Mouse (Mus musculus): Measurements from ENCODE around the gene Igsf9b.

The Igsf9b gene

GRCm38 (mm10) chr9:27298411-27299285, at the start of gene Igsf9b:
TSS of gene Igsf9b (plus strand) at chr9:27299204.
- DNase-seq (ENCODE audit: low read depth): peak; percentile 53

DNA sequence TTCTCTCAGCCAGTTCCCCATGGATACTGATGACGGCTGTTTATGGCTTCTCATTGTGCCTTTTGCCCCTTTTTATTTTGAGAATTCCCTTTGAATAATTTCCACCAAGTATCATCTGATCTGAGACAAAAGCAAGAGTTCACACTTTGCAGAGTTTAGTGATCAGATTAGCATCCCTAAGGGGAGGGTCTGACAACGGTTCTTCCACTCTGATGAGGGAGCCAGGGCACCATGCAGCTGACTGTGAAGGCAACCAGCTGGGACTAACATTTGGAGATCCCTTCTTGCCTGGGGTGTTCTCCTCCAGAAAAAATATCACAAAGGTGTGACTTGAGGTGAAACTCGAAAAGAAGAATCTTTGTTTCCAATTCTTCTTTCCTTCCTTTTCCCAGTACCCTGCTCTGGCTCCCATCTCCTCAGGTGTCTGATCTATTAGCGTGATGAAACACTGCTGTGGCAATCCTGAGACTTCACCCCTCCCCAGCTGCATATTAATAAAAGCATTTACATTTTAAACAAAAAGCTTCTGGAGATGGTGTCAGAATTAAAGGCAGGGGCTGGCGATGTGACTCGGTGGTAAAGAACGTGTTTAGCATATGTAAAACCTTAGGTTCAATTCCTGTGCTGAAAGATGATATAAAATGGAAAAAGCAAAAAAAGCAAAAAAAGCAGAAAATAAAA, 46.8 kb upstream of the Igsf9b start:
- DNase-seq (ENCODE audit: low read depth): no peak

DNA sequence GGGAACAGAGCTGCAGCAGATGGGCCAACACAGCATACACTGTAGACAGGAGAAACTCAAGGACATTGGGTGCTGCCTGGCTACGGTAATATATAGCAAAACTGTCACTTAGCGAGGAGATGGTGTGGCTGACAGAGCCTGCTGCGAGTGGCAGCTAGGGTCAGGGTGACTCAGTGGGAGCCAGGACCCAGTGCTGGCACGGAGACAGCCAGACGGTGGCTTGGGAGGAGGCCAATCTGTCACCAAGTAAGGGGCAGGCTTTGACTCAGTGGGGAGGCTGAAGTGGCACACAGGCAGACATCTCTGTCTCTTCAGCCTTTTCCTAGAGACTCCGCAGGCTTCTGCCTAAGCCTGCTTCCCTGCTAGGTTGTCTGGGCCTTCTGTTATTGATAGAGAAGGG, 42.5 kb upstream of the Igsf9b start:
- no peak for DNase-seq (ENCODE audit: low read depth)

GRCm38 (mm10) chr9:27260378-27260947, 38.5 kb upstream of the Igsf9b start:
- DNase-seq (ENCODE audit: low read depth): no peak

GRCm38 (mm10) chr9:27261905-27262304, 37.1 kb upstream of the Igsf9b start:
- no peak for DNase-seq (ENCODE audit: low read depth)

DNA sequence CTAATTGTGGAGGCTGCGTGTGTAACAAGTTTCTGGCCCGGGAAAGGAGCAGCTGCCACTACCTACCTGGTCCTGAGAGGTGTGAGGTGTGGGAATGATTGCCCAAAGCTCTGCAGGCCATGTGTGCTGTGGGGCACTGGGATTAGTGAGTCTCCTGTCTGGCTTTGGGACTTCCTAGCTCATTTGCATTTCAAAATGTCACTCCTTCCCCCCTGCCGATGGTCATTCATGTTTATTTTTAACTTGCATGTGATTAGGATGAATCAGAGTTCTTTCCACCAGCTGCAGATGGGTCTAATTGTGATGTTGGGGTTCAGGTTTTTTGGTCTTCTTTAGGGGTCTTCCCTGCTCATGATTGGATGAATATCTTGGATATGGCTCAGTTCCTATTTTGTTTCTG, 34.0 kb upstream of the Igsf9b start:
- DNase-seq (ENCODE audit: low read depth): no peak

- DNase-seq (ENCODE audit: low read depth): no peak
These were observed 31.1 kb upstream of the Igsf9b start for GRCm38 (mm10) chr9:27267878-27268277.

GRCm38 (mm10) chr9:27268493-27268892, 30.5 kb upstream of the Igsf9b start:
- no peak for DNase-seq (ENCODE audit: low read depth)

GRCm38 (mm10) chr9:27269322-27269721, 29.7 kb upstream of the Igsf9b start:
- no peak for DNase-seq (ENCODE audit: low read depth)

DNA sequence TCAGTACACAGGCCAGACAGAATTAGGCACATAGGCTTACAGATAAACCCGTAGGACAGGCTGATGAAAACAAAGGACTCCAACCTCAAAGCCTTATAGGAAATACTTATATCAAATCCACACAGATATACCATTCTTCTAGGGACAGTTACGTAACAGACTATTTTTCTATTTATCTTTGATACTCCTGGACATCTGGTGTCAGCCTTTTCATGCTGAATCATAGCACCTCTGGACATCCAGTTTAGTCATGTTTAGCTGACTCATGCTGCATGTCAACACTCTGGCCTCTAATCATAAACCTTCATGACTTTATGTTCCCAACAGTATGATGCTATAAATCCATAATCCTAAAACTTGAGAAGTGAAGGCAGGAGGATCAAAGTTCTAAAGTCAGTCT, 29.1 kb upstream of the Igsf9b start:
- no peak for DNase-seq (ENCODE audit: low read depth)

- DNase-seq (ENCODE audit: low read depth): no peak
These were observed 27.1 kb upstream of the Igsf9b start for GRCm38 (mm10) chr9:27271899-27272298.

DNA sequence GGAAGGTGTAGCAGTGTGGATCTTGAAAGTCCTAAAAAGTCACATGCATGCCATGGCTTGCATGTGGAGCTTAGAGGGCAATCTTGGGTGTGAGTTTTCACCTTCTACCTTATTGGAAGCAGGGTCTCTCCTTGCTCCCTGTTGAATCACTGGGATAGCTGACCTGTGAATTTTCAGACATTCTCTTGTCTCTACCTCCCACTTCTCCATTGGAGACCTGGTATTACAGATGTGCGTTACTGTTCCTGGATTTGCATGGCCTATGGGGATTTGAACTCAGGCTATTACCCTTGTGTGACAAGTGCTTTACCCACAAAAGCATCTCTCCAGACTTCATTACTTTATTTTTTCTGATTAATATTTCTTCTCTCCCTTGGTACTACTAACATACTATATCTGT, 26.1 kb upstream of the Igsf9b start:
- no peak for DNase-seq (ENCODE audit: low read depth)

DNA sequence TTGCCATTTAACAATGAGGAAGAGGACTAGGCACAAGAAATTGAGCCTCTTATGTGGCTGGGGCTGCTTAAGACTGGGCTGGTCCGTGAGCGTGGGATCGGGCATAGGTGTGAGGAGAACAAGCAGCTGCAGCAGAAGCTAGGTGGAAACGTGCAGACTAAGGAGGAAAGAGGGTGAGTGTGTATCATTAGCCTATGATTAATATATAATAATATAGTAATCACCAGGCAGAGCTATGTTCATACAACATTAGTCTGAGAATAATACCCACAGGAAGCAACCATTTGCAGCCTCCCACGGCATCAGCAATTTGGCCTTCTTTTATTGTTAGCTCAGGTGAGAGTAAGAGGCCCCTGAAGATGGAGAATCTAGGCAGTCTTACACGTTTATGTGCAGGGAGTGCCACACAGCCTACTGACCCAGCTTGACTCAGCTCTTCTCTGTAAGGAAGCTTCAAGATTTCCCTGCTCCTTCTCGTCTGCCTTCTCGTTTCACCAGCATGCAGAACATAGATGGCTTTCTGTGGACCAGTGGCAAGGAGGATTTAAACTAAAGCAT, 22.6 kb upstream of the Igsf9b start:
- no peak for DNase-seq (ENCODE audit: low read depth)

DNA sequence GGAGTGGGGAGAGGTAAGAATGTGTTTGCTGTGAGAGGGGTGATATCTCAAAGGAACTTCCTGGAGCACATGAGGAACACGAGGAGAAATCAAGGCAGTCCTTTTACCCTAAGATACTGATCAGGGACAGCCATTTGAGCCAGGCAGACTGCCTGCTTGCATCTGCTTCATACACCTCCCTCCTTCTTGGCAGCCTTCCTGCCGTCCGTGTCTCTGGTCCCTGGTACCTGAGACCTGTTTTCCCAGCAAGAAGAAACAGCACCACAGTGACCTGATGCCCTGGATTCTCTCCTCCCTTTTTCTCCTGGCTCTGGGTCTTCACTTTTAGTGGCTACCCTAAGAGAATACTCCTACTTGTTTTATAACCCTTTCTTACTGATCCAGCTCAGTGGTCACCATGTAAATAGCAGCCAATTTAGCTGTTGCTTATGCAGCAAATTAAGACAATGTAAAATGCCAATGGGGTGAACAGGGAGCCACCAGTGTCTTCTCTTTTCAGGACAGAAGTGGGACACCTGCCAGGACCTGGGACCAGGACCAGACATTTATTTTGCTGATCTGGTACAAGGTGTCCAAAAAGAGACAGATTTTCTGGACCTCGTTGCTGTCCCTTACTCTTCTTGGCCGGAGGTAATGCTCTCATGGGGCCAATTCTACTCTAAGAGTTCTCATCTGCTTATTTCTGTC, 21.5 kb upstream of the Igsf9b start:
- no peak for DNase-seq (ENCODE audit: low read depth)

DNA sequence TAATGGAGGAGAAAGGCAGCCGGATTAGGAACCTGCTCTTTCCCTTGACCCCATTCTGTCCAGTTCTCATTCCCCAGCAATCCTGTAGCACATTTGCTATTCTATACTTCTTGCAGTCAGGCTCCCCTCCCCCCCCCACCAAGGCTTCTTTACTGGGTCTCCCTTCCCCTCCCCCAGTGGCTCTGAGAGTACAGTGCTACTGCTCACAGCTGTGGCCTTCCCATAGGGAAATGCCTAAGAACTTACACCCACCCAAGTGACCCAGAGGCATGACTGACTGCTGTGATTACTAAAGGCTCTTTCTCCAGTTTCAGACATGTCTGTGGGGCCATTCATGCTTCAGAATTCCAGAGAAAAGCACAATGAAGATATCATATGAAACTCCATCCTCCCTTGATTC, 20.0 kb upstream of the Igsf9b start:
- no peak for DNase-seq (ENCODE audit: low read depth)

- no peak for DNase-seq (ENCODE audit: low read depth)
These were observed 18.0 kb upstream of the Igsf9b start for GRCm38 (mm10) chr9:27280976-27281375.

DNA sequence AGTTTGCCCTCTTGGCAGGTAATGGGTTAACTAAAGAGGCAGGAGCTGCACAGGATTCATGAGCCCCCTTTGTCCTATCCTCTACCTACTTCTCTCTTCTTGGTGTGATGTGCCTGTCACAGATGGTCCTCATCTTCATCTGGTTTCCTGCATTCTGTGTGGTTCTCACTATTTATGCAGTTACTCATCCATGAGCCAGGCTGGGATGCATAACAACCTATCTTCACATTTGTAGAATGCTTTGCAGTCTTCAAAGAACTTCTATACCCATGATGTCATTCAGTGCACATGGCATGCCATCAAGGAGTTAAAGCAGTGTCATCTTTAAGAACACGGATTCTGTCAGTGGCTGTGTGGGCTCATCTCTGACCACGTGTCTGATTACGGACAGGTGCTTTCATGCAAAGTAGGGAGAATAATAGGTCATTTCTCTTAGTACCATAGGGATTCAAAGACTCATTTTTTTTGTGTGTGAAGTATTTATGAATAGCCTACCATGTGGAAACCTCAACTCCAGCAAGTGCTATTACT, 13.2 kb upstream of the Igsf9b start:
- DNase-seq (ENCODE audit: low read depth): no peak

DNA sequence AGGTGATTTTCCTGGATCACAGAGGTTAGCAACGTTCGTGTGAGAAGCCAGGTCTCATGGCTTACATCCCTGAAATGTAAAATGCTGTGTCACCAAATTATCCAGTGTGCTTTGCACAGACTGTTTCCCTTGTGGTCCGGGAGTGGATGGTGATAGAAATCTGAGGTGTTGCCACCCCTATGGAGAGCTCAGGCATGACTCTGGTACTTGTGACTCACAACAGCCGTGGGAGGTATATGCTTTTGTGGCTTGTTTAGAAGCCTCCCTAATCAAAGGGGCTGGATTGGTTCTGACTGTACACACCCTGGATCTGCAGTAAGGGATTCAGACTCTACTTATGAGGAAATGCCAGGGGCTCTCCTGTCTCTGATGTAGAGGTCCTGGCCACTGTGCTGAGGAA, 12.7 kb upstream of the Igsf9b start:
- no peak for DNase-seq (ENCODE audit: low read depth)

DNA sequence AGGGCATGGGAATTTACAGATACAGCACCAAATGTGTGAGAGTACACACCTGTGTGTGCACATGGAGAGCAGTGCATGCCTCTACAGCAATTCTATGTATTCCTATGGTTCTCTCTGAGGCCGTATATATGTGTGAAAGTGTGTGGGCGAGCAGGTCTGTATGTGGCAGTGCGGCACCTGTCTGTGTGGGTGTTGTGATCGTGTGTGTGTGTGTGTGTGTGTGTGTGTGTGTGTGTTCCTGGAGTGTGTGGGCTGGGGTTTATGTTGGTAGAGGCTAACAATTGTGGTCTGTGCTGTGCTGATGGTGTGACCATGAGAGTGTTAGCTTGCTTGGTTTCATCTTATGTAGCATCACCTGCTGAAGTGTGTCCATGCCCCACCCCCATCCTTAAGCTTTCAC, 12.1 kb upstream of the Igsf9b start:
- no peak for DNase-seq (ENCODE audit: low read depth)

DNA sequence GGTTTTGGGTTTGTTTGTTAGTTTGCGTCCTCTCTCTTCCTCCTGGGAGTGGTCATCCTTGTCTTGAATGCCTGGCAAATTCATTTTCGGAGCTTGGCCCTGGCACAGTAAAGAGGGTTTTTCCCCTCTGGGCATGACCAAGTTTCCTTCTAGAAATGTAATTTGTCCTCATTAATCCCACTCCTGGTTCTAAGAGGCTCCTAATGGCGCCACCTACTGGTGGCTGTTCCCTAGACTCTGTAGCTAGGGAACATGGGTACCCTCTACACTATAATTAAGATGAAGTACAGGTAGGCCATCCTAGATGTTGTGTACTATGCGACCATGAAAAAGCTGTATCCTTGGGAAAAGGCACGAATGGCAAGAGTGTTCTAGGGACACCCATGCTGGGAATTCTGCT, 11.6 kb upstream of the Igsf9b start:
- DNase-seq (ENCODE audit: low read depth): no peak

GRCm38 (mm10) chr9:27288442-27288841, 10.6 kb upstream of the Igsf9b start:
- no peak for DNase-seq (ENCODE audit: low read depth)

Data from c-Kit-positive CD71-negative TER-119-negative erythroid progenitor cells, embryonic 14.5 days (primary cell).